Mouse (Mus musculus) mesoderm, embryonic 11.5 days (tissue): Measurements from ENCODE around the gene Dgki.
A peak's percentile ranks its signal among the peaks of the same experiment; 100 is the strongest.
"Not testable (repeated sequence)": the region's sequence is repeated elsewhere in the genome, so short reads cannot be mapped to it uniquely, and the experiment has no call there.

Experiments used
- DNase-seq: peaks from one replicate; pipeline ENCODE4 v3.0.0-alpha.2; 2012; ENCODE audit warnings: low read depth, low spot score

The Dgki gene

GRCm38 (mm10) chr6:37150483-37150882 is 149.5 kb downstream of the Dgki start:
- no peak for DNase-seq

- DNase-seq, result no peak
These were observed 149.9 kb downstream of the Dgki start for GRCm38 (mm10) chr6:37150038-37150437.

DNA sequence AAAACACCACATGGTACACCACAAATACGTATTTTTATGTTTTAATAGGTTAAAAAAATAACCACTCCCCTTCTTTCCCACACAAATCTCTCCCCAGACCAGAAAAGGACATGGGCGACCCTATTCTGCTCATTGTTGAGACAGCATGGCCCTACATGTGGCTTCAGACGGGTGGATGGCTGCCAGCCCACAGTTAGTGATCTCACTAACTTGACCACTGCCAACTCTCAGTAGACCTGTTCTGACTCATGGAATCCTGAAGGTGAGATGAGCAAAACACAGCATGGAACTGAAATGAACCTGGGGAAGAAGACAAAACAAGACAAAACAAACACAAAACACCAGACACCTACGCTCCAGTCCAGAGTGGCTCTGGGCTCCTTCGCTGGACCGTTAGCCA is 150.8 kb downstream of the Dgki start:
- no peak for DNase-seq

GRCm38 (mm10) chr6:37147431-37148022 is 152.5 kb downstream of the Dgki start:
- no peak for DNase-seq

DNA sequence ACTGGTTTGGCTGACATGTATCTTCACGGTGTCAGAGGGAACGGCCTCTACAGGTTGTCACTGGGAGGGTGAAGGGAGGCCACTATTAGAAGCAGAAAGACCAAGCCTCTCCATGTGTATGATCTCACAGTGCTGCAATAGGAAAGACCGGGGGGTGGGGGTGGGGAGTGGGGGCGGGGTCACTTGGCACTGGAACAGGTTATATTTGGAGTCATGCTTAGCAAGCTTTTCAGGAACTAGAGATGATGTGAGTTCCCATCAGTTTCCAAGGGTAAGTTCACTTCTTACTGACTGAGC is 156.2 kb downstream of the Dgki start:
- no peak for DNase-seq

DNA sequence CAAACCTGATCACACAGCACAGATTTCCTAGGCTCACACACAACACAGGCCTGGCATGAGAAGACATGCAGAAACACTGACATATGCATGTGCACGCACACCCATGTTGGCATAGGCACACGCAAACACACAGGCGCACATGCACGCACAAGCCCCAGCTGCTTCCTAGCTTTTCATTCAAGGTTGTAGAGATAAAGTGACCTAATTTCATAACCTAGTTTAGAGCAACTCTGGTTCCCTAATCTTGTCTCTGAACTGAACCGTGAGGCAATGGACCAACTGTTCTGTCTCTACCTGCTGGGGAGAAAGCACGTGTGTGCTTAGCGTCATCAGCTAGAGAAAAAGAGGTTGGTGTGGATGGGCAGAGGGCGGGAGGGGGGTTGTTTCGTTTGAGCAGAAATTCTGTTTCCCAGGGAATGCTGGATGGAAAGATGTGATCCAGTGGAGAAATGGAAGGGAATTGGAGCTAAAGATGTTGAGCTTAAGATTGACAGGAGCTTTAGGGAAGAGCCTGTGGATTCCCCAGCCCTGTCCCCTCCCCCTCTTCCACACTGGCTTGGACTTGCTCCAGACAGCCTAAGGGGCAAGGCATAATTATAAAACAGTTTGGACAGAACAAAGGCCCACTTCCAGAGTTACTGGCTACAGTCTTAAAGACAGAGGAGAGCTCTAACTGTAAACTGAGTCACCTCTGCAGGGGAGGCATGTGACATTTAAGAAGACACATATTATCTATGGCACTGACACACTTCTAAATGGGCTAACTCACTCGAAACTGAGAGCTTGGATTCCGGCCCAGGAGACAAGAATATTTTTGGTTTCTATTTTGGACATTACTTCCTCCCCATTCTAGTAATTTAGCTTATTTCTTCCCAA is 156.8 kb downstream of the Dgki start:
- DNase-seq, result no peak

DNA sequence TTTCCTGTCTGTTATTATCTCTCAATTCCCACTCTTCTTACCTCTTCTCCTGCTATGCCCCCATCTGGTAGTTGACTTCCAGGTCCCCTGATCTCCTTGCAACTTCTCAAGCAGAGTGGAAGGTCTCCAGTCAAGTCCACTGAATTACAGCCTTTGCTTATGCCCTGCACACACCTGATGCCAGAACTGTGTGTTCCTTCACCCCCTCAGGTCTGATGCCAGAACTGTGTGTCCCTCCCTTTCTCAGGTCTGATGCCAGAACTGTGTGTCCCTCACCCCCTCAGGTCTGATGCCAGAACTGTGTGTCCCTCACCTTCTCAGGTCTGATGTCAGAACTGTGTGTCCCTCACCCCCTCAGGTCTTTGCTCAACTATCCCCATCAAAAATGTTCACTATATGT is 161.2 kb downstream of the Dgki start:
- no peak for DNase-seq

DNA sequence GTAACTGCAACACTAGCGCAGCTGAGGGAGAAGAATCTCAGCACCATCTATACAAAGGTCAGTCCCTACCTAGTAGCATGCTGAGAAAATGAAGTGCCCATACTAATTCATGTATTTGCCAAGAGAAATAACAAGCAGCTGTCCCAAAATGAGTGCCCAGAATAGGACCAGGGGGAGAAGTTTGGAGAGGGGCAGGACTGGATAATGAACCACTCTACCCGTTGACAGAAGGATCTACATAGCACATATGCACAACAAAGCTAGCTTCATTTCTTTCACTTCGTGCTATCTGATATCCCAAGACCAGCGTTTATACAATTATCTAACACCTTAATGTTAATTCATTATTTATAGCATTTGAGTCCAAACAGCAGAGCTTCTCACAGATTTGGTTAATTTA is 168.7 kb downstream of the Dgki start:
- DNase-seq, result no peak

GRCm38 (mm10) chr6:37120417-37121154 is 179.4 kb downstream of the Dgki start:
- no peak for DNase-seq

DNA sequence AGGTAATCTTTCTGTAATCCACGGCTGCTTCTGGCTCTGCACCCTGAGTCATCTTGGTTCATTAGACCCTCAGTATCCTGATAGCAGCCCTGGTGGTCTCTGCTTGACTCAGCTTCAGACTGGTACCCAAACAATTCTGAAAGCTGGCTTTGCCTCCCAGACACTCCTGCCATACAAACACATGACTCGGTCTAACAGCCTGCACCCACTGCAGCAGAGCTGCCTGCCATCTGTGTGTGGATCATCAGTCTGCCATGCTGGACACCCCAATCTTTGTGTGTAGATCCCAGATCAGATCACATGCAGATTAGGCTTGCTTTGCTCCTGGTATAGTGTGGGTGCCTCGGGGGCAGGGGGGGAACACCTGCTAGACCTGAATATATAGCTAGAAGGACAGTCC is 180.8 kb downstream of the Dgki start:
- no peak for DNase-seq

GRCm38 (mm10) chr6:37113048-37113447 is 186.9 kb downstream of the Dgki start:
- DNase-seq, result no peak

DNA sequence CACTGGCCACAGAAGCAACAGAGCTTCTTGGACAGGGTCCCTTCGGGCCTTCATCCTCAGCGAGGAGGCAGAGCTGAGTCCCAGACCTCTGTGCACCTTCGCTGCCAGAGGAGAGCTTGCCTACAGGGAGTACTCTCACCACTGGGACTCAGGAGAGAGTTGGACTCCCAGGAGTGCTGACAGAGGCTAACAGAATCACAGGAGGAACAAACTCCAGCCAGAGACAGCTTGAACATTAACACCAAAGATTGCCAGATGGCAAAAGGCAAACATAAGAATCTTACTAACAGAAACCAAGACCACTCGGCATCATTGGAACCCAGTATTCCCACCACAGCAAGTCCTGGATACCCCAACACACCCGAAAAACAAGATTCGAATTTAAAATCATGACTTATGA is 193.7 kb downstream of the Dgki start:
- not testable (repeated sequence) for DNase-seq

- DNase-seq, result no peak
These were observed 199.6 kb downstream of the Dgki start for GRCm38 (mm10) chr6:37100413-37100812.

- DNase-seq, result peak; percentile 90
These were observed 202.4 kb downstream of the Dgki start for GRCm38 (mm10) chr6:37097356-37098155.

DNA sequence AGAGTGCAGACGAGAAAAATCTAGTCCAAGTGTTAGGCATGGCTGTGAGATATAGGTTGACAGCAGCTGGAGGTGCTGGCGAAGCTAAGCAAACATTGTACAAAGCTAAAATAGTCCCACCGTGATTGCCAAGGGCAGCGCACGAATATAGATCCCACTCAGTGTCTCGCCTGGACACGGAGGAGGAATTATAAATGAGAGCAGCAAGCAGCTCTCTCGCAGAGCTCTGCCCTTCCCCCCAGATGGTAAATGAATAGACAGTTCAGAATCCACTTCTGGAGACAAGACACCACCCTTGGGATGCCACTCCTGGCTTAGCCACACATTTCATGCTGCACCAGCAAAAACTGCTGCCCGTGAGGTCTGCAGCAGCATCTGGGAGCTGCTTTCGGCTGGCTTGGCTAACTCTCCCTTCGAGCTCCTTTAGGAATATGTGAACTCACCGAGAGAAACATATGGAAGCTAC is 203.1 kb downstream of the Dgki start:
- DNase-seq, result peak; percentile 18

- peak; percentile 23 for DNase-seq
These were observed 210.6 kb downstream of the Dgki start for GRCm38 (mm10) chr6:37089148-37090111.

DNA sequence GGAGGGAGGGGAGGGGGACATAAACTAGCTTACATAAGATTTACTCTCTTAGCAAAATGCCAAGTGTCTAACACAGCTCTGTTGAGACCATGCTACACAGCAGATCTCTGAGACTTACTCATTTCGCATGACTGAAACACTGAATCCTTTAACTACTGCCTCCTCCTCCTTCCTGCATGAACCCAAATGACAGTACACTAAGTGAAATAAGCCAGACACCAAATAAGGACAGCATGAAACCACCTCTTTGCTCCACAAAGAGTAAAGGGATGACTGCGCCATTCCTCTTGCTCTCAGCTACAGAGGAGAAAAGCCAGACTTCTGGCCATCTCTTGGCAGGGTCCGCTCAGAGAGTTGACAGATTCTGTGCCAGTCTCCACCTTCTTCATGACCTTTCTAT is 217.0 kb downstream of the Dgki start:
- DNase-seq, result no peak

DNA sequence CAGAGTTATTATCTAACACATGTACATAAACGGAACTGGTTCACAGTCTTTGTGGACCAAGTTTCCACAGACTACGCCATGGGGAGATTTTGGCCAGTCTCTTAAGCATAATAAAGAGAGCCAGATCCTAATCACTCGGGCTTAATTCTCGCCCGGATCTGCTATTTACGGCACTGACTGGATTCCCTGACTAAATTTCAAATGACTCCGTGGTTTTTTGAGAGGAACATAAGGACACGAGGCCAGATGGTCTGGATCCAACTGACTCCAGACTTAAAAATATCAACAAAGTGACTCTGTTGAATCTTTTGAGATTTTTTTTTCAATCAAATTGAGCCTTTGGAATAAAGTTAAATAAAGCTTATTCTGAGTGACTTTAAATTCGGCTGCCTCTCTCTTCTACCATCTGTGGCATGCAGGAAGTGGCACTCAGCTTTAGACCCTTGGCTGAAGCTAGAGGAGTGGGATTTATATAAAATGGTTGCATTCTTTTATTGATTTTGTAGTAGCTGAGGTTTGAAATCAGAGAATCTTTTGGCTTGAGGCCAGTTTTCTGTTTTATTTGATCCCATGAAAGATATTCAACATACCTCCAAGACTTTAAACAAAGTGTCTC is 227.5 kb downstream of the Dgki start:
- no peak for DNase-seq

- DNase-seq, result no peak
These were observed 230.0 kb downstream of the Dgki start for GRCm38 (mm10) chr6:37069836-37070600.
